Mouse (Mus musculus): ENCODE measurements at regions not wholly inside any gene's neighbourhood (a gene's known extent, or its start where the extent isn't known, plus 50 kb on each side); places are given as distances from the start of the nearest gene placed in this dataset.

DNA sequence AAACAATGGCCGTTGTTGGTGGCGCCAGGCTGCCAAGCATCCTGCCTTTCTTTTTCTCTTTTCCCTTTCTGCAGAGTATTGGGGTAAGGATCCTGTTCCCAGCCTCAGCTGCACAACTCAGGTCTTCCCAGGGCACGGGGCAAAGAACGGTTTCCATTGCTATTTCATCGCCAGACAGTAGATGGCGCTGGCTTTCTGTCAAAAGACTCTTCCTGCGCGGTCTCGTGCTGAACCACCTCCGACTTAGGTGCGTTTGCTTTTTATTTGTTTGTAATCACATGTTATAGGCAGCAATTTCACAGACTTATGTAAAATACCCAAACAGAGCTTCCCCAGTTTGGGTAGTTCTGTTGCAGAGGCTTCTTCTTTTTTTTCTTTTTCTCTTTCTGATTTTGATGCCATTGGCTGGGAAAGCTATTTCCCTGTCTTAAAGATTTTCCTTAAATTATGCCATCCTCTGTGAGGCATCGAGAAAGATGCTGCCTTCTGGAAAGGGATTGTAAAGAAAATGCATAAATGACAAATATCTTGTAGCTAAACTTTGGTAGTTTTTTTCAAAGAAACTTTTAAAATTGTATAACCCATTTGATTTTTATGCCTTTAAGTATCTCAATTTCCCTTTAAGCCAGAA, 69.2 kb upstream of the Fam92a start:
- H3K36me3 ChIP-seq (ENCODE audit: control insufficient read depth, insufficient read depth, low read length, poor library complexity, severe bottlenecking) = no peaks in the 10 kb centered on the region
- H3K9ac ChIP-seq (ENCODE audit: low read depth, poor library complexity, severe bottlenecking) = no peak overlapping the region
- no peak overlapping the region for H3K27ac ChIP-seq (ENCODE audit: insufficient read depth, low read length)
- H3K4me1 ChIP-seq (ENCODE audit: control insufficient read depth, insufficient read depth, low read length) = no peaks in the 10 kb centered on the region
- peak; percentile 84 for TF ChIP-seq CTCF (IDR thresholded peaks at IDR 0.05; ENCODE audit: low read depth, low read length)
- no peak for TF ChIP-seq POLR2A (IDR thresholded peaks at IDR 0.05; ENCODE audit: insufficient read depth, low read length)
- H3K9me3 ChIP-seq (replicated peaks; ENCODE audit: control insufficient read depth, insufficient read depth, low read length, poor library complexity, severe bottlenecking) = no peaks in the 10 kb centered on the region
- H3K4me3 ChIP-seq (ENCODE audit: low read depth, low read length) = no peak overlapping the region
- H3K27me3 ChIP-seq (ENCODE audit: control insufficient read depth, insufficient read depth, low read length, poor library complexity, severe bottlenecking) = no peaks in the 10 kb centered on the region

DNA sequence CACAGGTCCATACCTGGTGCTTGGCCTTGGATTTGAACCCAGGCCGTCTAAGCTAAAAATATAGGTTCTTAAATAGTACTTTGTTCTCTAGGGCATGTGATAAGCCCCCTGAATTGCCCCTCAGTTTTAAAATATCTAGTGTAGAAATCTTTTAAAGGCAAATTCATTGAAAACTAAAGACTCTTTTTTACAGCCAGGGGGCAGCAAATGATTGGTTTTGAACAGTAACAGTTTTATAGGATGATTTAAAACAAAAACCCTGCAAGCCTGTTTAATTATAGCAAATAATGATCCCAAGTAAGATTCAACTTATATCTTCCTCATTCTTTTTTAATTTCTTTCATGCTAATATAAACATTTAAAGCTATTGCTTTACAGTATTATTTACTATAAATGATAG, 58.9 kb upstream of the Fam92a start:
- H3K9me3 ChIP-seq (replicated peaks; ENCODE audit: control insufficient read depth, insufficient read depth, low read length, poor library complexity, severe bottlenecking) = no peaks in the 10 kb centered on the region
- H3K27me3 ChIP-seq (ENCODE audit: control insufficient read depth, insufficient read depth, low read length, poor library complexity, severe bottlenecking) = no peaks in the 10 kb centered on the region
- H3K36me3 ChIP-seq (ENCODE audit: control insufficient read depth, insufficient read depth, low read length, poor library complexity, severe bottlenecking) = no peaks in the 10 kb centered on the region
- no peaks in the 10 kb centered on the region for H3K4me1 ChIP-seq (ENCODE audit: control insufficient read depth, insufficient read depth, low read length)
- no peak overlapping the region for H3K27ac ChIP-seq (ENCODE audit: insufficient read depth, low read length)
- H3K4me3 ChIP-seq (ENCODE audit: low read depth, low read length) = no peak overlapping the region
- H3K9ac ChIP-seq (ENCODE audit: low read depth, poor library complexity, severe bottlenecking) = no peak overlapping the region
- no peak for TF ChIP-seq EP300 (IDR thresholded peaks at IDR 0.05; ENCODE audit: insufficient read depth, low read depth, low read length)
- no peak for TF ChIP-seq CTCF (IDR thresholded peaks at IDR 0.05; ENCODE audit: low read depth, low read length)
- TF ChIP-seq POLR2A (IDR thresholded peaks at IDR 0.05; ENCODE audit: insufficient read depth, low read length) = no peak

Data from ES-Bruce4 (cell line).